Mouse (Mus musculus) intestine, embryonic 16.5 days (tissue): ENCODE results near the gene 1110051M20Rik. TPM values are rescaled to one million over a fixed set of nuclear protein-coding genes. Genes with fewer than 3 reads are reported as not detected.

Experiments used
- ATAC-seq: fragments of 200-750 bp; cut with Nextera tagmentation; 2 replicates; pipeline ENCODE4 v1.8.0; 2017; ENCODE audit warnings: moderate TSS enrichment, moderate library complexity
- H3K27ac ChIP-seq: fragments of 300-500 bp; sonication (generic); 2 replicates; pipeline ENCODE4 v1.5.1; 2014; ENCODE audit warnings: mild to moderate bottlenecking, low read length
- H3K27me3 ChIP-seq: fragments of 300-500 bp; sonication (generic); replicated peaks from 2 replicates; pipeline ENCODE4 v1.6.1; 2014; ENCODE audit warnings: low read length, control low read depth, mixed read lengths; ENCODE audit not compliant: control insufficient read depth, insufficient read depth
- H3K36me3 ChIP-seq: fragments of 300-500 bp; sonication (generic); 2 replicates; pipeline ENCODE4 v1.6.1; 2014; ENCODE audit warnings: low read length, control low read depth; ENCODE audit not compliant: control insufficient read depth, insufficient read depth
- H3K4me1 ChIP-seq: fragments of 300-500 bp; sonication (generic); 2 replicates; pipeline ENCODE4 v1.6.1; 2014; ENCODE audit warnings: low read length, control low read depth, mixed read lengths; ENCODE audit not compliant: control insufficient read depth, insufficient read depth
- H3K4me2 ChIP-seq: fragments of 300-500 bp; sonication (generic); 2 replicates; pipeline ENCODE4 v1.6.1; 2014; ENCODE audit warnings: low read depth, low read length, control low read depth
- H3K4me3 ChIP-seq: fragments of 300-500 bp; sonication (generic); 2 replicates; pipeline ENCODE4 v1.5.1; 2014; ENCODE audit warnings: mild to moderate bottlenecking, low read length
- H3K9ac ChIP-seq: fragments of 300-500 bp; sonication (generic); 2 replicates; pipeline ENCODE4 v1.6.1; 2014; ENCODE audit warnings: low read depth, low read length
- H3K9me3 ChIP-seq: fragments of 300-500 bp; sonication (generic); 2 replicates; pipeline ENCODE4 v1.6.1; 2016; ENCODE audit warnings: low read length, control low read depth; ENCODE audit not compliant: control insufficient read depth
- WGBS: fragments of 180-500 bp; shearing (Covaris S2); extraction: QIAGEN DNeasy Blood & Tissue Kit; methylation state at CpG from one replicate; pipeline ENCODE4 v1.1.7; 2014; 5-methylcytosine and 5-hydroxymethylcytosine counted together
- polyA plus RNA-seq: library from polyadenylated mRNA; unstranded; fragments of >200 nt; fragmentation: Nextera tagmentation; extraction: Ambion mirVana; gene quantifications from 2 replicates; pipeline ENCODE4 v1.2.1, GENCODE M21; 2015

The 1110051M20Rik gene
- polyA plus RNA-seq, 1 experiment from 2014 or later, result 36.0 TPM

DNA sequence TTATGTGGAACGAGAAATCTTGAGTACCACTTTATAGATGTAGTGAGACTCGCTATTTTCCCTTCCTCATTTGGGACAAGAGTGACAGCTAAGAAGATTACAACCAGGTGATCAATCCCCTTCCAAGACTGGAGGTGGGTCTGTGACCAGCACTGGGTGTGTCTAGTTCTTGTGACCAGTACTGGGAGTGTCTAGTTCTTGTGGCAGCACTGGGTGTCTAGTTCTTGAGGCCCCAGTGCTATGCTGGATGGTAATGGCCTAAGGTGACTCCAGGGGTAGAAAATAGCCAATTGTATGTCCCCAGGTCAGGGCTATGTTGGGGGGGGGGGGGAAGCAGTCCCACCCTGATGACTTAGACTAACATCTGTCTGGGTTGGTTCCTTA, 165.1 kb downstream of the 1110051M20Rik start:
- 50% methylated on average over 2 of the region's 2 CpGs for WGBS
- peak; percentile 66 for ATAC-seq

DNA sequence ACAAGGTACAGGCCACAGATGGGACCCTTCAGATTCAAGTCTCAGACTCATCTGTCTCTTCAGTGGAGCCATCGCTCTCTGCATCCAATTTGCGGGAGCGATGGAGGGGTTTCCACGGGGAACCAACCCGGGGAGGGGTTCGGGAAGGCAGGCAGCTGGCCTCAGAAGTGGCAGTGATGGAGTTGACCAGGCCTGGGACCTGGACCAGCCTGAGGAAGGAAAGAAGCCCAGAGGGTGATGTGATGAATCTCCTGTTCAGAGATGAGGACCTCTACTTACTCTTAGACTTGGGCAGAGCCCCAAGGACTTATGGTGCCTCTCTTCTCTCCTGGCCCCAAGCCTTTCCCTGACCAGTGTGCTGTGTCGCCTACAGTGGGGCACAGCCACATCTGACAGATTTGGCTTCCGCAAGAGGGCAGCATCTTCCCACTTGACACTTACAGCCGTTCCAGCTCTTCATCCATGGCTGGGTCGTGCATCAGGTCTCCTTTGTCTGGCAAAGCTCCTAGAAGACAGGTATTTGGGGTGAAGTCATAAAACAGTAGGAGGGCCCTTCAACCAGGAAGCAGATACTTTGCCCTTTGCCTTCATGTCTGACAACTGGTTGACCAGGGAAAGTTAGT, 165.6 kb downstream of the 1110051M20Rik start:
- H3K4me3 ChIP-seq, result no peak overlapping the region
- ATAC-seq, result peak; percentile 65
- H3K27me3 ChIP-seq, result no peaks in the 10 kb centered on the region
- peak overlapping the region; percentile 16; the same call in 1 of the 2 replicates for H3K4me2 ChIP-seq
- peaks cover 15% of the 10 kb centered on the region for H3K36me3 ChIP-seq
- peaks cover 17% of the 10 kb centered on the region for H3K4me1 ChIP-seq
- H3K9ac ChIP-seq, result no peak overlapping the region
- H3K27ac ChIP-seq, result peak overlapping the region; percentile 18; the same call in 1 of the 2 replicates
- no peaks in the 10 kb centered on the region for H3K9me3 ChIP-seq
- WGBS, result 36% methylated on average over 10 of the region's 10 CpGs

More for the DNA sequence above, 165.1 kb downstream of the 1110051M20Rik start:
- Histone ChIP-seq H3K9me3 (no peaks in the 10 kb centered on the region), H3K36me3 (peaks cover 12% of the 10 kb centered on the region), H3K4me3 (no peak overlapping the region), H3K27me3 (no peaks in the 10 kb centered on the region), H3K4me2 (peak overlapping the region; percentile 16; the same call in 1 of the 2 replicates), H3K9ac (no peak overlapping the region), H3K4me1 (peaks cover 22% of the 10 kb centered on the region), H3K27ac (peak overlapping the region; percentile 18; the same call in 1 of the 2 replicates)

DNA sequence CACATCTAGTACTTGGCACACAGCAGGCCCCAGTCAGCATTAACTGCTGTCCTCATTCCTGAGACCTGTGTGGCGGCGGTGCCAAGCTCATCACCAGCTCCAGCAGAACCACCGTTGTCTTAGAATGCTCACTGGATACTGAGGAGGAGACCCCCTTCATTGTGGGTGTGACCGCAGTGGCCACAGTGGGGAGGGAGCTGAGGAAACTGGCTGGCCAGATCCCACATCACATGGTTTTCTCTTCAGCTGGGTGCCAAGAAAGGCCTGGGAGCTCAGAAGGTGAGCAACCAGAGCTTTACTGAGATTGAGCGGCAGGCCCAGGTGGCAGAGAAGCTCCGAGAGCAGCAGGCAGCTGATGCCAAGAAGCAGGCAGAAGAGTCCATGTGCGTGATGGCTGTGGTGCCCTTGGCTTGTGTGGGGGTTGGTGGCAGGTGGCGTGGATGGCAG, 174.8 kb downstream of the 1110051M20Rik start:
- no peaks in the 10 kb centered on the region for H3K9me3 ChIP-seq
- H3K36me3 ChIP-seq, result peaks cover 30% of the 10 kb centered on the region
- ATAC-seq, result no peak
- no peak overlapping the region for H3K4me3 ChIP-seq
- H3K27me3 ChIP-seq, result no peaks in the 10 kb centered on the region
- H3K4me2 ChIP-seq, result no peak overlapping the region
- H3K27ac ChIP-seq, result no peak overlapping the region
- WGBS, result 92% methylated on average over 8 of the region's 8 CpGs
- no peak overlapping the region for H3K9ac ChIP-seq
- H3K4me1 ChIP-seq, result peaks cover 6% of the 10 kb centered on the region; the same call in 1 of the 2 replicates

DNA sequence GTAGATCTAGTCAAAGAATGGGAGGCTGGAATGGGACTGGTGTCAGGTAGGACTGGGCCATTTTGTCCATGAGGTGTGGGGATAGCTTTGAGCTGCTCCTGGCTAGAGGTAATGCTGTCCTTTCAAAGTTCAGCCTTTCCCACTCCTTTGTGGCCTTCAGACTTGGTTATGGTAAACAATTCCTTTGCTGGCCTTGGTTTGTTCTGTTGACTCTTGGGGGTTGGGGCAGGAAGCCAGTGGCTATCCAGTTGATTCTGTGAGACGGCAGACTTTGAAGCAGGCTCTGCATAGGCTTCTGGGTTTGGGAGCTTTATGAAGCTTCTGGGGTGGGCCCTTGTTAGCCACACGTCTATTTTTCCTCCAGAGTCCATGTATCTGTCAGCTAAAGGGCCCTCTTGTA, 175.8 kb downstream of the 1110051M20Rik start:
- no peak overlapping the region for H3K9ac ChIP-seq
- peaks cover 11% of the 10 kb centered on the region for H3K4me1 ChIP-seq
- H3K27me3 ChIP-seq, result no peaks in the 10 kb centered on the region
- no peaks in the 10 kb centered on the region for H3K9me3 ChIP-seq
- H3K4me3 ChIP-seq, result no peak overlapping the region
- H3K36me3 ChIP-seq, result peaks cover 24% of the 10 kb centered on the region
- H3K4me2 ChIP-seq, result no peak overlapping the region
- no peak overlapping the region for H3K27ac ChIP-seq
- WGBS, result 72% methylated on average over 2 of the region's 2 CpGs
- ATAC-seq, result no peak

DNA sequence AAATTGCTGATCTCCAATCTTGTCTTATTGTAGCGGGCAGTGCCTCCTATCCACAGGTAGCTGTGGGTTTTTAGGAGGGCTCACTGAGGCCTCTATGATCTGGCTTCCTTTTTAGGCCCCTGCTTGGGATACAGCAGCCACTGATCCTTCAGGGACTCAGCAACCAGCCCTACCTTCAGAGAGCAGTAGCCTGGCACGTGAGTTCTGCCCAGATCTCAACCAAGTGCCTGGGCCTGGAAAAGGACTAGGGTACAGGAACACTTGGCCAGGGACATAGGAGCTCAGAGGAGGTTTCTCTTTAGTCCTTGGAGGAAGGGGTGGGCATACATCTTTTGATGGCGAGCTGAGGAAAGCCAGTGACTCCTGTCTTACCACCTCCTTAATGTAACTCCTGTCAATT, 176.5 kb downstream of the 1110051M20Rik start:
- no peak overlapping the region for H3K27ac ChIP-seq
- H3K27me3 ChIP-seq, result no peaks in the 10 kb centered on the region
- H3K4me3 ChIP-seq, result no peak overlapping the region
- no peak overlapping the region for H3K9ac ChIP-seq
- H3K9me3 ChIP-seq, result no peaks in the 10 kb centered on the region
- 95% methylated on average over 3 of the region's 3 CpGs for WGBS
- peaks cover 11% of the 10 kb centered on the region for H3K4me1 ChIP-seq
- no peak for ATAC-seq
- H3K4me2 ChIP-seq, result no peak overlapping the region
- peaks cover 19% of the 10 kb centered on the region for H3K36me3 ChIP-seq

DNA sequence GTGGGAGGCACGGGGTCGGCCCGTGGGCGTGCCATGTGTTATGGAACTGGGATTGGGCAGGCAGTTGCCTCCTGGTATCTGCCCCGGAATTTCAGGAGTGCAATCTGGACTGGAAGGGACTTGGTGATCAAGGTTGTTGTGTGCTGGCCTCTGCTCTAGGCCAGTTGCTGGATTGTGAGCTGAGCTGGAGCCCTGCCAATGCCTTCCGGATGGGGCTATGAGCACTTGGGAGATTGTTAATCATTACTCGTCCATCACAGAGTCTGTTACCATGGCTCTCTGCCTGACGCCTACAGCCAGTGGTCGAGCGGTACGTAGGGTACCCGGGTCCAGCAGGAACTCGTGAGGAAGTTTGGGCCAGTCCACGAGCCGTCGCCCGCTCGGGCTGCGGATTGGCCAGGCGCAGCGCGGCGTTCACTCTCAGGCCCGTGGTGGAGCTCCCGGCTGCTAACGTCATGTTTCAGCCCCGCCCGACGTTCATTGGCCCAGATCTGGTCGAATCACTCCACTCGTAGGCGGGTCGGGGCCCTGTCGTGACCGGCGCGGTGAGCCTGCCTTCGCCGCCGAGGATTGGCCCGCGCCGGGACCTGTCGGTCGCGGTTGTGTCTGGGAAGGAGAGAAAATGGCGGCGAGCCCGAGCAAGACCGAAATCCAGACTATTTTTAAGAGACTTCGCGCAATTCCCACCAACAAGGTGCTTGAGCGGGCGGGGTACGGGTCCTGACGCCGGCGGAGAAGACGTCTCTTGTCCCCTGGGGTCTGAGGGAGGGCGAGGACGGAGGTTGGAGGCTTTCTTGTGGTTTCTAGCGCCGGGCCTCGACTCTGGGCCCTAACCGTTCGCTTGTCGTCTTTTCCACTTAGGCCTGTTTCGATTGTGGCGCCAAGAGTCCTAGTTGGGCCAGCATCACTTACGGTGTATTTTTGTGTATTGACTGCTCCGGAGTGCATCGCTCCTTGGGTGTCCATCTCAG, 179.5 kb downstream of the 1110051M20Rik start, which contains the start of gene Arfgap2:
Gene Arfgap2 (plus strand): TSS at position 264 of the 971 bp plus-strand sequence.
- Histone ChIP-seq H3K27me3 (no peaks in the 10 kb centered on the region), H3K27ac (peak within 1 kb of the TSS; percentile 94), H3K4me3 (peak within 1 kb of the TSS; percentile 87), H3K9me3 (no peaks in the 10 kb centered on the region), H3K36me3 (peaks cover 15% of the 10 kb centered on the region), H3K9ac (peak within 1 kb of the TSS; percentile 97), H3K4me1 (peaks cover 11% of the 10 kb centered on the region), H3K4me2 (peak within 1 kb of the TSS; percentile 79)
- WGBS, result under 1% methylated on average over 72 of the region's 72 CpGs
- ATAC-seq, result peak; percentile 99

DNA sequence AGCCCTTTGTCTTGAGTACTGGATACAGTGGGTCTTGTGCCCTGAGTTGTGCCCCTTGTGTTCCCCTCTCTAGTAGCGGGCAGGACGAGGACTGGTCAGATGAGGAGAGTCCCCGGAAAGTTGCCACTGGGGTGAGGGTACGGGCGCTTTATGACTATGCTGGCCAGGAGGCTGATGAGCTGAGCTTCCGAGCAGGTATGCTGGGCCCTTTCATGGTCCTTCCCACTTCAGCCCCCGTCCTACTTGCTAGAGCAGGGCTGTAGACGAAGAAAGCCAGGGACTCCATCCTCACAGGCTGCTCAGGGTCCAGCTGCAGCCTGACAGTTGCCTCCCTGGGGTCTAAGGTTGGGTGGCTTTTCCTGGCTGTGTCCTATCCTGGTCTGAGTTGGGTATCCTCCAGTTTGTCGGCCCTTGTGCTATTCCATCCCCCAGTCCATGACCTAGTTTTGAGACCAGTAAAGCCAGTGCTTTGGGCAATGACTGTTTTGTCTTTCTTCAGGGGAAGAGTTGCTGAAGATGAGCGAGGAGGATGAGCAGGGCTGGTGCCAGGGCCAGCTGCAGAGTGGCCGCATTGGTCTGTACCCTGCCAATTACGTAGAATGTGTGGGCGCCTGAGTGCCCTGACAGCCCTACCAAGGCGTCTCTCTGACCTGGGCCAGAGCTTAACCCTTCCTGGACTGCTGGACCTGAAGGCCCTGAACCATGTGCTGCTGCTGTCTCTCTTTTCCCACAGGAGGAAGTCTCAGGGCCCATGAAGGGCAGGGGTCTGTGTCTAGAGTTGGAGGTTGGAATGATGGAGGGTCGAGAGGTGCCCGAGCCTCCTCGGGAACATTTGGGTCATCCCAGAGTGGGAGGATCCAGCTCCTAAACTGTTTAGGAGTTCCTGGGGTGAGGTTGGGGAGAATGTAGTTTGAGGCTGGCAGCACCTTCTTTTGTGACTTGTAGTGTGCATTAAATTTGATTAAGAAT, 180.5 kb downstream of the 1110051M20Rik start:
- WGBS, result 89% methylated on average over 17 of the region's 17 CpGs
- peak overlapping the region; percentile 69 for H3K4me2 ChIP-seq

DNA sequence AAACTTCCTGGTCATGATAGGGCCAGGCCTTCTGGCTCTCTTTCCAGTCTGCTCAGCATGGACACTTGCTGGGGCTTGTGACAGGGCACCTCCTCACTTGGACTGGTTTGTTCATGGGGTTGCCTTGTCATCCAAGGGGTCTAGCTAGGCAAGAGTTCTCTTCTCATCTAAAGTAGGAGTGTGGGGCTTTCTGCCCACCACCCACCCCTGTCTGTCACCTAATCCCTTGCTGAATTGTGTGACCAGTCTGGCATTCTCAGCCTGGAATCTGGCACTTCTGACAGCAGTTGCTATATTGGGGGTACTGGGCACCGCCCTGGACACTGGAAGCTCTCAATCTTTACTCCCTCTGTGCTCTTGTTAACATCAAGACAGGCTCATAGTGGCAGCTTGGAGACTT, 185.0 kb downstream of the 1110051M20Rik start:
- Histone ChIP-seq H3K36me3 (0 out of 2 replicates have a peak, but pooled peaks cover 2% of the 10 kb centered on the region), H3K9ac (no peak overlapping the region), H3K27me3 (peaks cover 2% of the 10 kb centered on the region; the same call in 1 of the 2 replicates), H3K4me2 (no peak overlapping the region), H3K27ac (no peak overlapping the region), H3K9me3 (no peaks in the 10 kb centered on the region), H3K4me1 (peaks cover 26% of the 10 kb centered on the region), H3K4me3 (no peak overlapping the region)
- 97% methylated on average over 1 of the region's 1 CpGs for WGBS
- ATAC-seq, result no peak

More for the DNA sequence above, 180.5 kb downstream of the 1110051M20Rik start:
- Histone ChIP-seq H3K9ac (peak overlapping the region; percentile 62), H3K27me3 (no peaks in the 10 kb centered on the region), H3K9me3 (no peaks in the 10 kb centered on the region), H3K36me3 (peaks cover 13% of the 10 kb centered on the region; the same call in 1 of the 2 replicates), H3K4me3 (peak overlapping the region; percentile 87), H3K27ac (peak overlapping the region; percentile 87), H3K4me1 (peaks cover 11% of the 10 kb centered on the region)
- no peak for ATAC-seq
